Mouse (Mus musculus) G1E (cell line): ENCODE measurements around the gene H2afy. TPM values are rescaled to one million over a fixed set of nuclear protein-coding genes. Genes with fewer than 3 reads are reported as not detected.

ENCODE experiments used
- ATAC-seq: 2 replicates; pipeline ENCODE4 v1.8.0; 2016; ENCODE audit warnings: mild to moderate bottlenecking; ENCODE audit not compliant: insufficient number of reproducible peaks, poor library complexity, low FRiP score, severe bottlenecking; ENCODE audit errors: extremely low read depth
- DNase-seq: peaks from one replicate; pipeline ENCODE4 v3.0.0; 2012; ENCODE audit warnings: low spot score
- H3K27me3 ChIP-seq: 2 replicates; pipeline ENCODE4 v1.6.1; 2012; ENCODE audit warnings: mild to moderate bottlenecking, low read length, inconsistent platforms; ENCODE audit not compliant: insufficient read depth
- H3K36me3 ChIP-seq: replicated peaks from 2 replicates; pipeline ENCODE3; 2012; ENCODE audit warnings: mild to moderate bottlenecking, inconsistent platforms
- H3K4me1 ChIP-seq: 2 replicates; pipeline ENCODE4 v1.6.1; 2012; ENCODE audit warnings: low read depth, low read length, inconsistent platforms, mixed read lengths; ENCODE audit not compliant: insufficient read depth
- H3K4me3 ChIP-seq: 2 replicates; pipeline ENCODE4 v1.5.1; 2012; ENCODE audit warnings: low read depth, mild to moderate bottlenecking, inconsistent platforms, low read length, moderate library complexity, mixed read lengths
- H3K9me3 ChIP-seq: replicated peaks from 2 replicates; pipeline ENCODE4 v1.6.1; 2012; ENCODE audit warnings: inconsistent platforms
- CTCF ChIP-seq: IDR thresholded peaks from 2 replicates; pipeline ENCODE4 v1.5.1; 2012; ENCODE audit warnings: low read depth, low read length, inconsistent platforms, mixed read lengths
- GATA1 ChIP-seq: IDR thresholded peaks from 2 replicates; pipeline ENCODE4 v1.6.1; 2012; ENCODE audit warnings: borderline replicate concordance, low read length, inconsistent platforms, mixed read lengths
- GATA2 ChIP-seq: IDR thresholded peaks from 2 replicates; pipeline ENCODE4 v1.6.1; 2012; ENCODE audit warnings: low read depth, low read length, inconsistent platforms, borderline replicate concordance
- POLR2AphosphoS5 ChIP-seq: IDR thresholded peaks from 2 replicates; pipeline ENCODE4 v1.6.1; 2012; ENCODE audit warnings: low read depth, low read length, inconsistent platforms; ENCODE audit not compliant: insufficient replicate concordance
- TAL1 ChIP-seq: conservative IDR thresholded peaks from 2 replicates; pipeline ENCODE4 v1.6.1; 2012; ENCODE audit warnings: low read depth, low read length, inconsistent platforms, mixed read lengths
- polyA plus RNA-seq: library from polyadenylated mRNA; stranded (reverse); fragments of >175 nt; gene quantifications from 2 replicates; pipeline ENCODE4 v1.2.3, GENCODE M21; 2012
- total RNA-seq, 2 experiments: library from RNA; stranded (forward) in 1 of 2; stranded (reverse) in 1 of 2; fragments of 200-1000 nt in 1 of 2; fragments of >200 nt in 1 of 2; fragmentation: Nextera tagmentation in 1 of 2; gene quantifications; 2 replicates each; pipeline ENCODE4 v1.2.3; 2014 to 2017

H2afy gene
- total and polyA plus RNA-seq, 3 experiments: 189 to 503 (median 198) TPM

- DNase-seq (no peak), ATAC-seq (no peak)
- Histone ChIP-seq H3K4me3 (no peak overlapping the region), H3K27me3 (no peaks in the 10 kb centered on the region), H3K4me1 (peaks cover 54% of the 10 kb centered on the region), H3K36me3 (peaks cover 98% of the 10 kb centered on the region), H3K9me3 (no peaks in the 10 kb centered on the region)
- TF ChIP-seq CTCF (no peak), GATA2 (no peak), POLR2AphosphoS5 (no peak), TAL1 (no peak), GATA1 (no peak)
Measured at GRCm38 (mm10) chr13:56115386-56115785, 20.8 kb downstream of the H2afy start.

DNA sequence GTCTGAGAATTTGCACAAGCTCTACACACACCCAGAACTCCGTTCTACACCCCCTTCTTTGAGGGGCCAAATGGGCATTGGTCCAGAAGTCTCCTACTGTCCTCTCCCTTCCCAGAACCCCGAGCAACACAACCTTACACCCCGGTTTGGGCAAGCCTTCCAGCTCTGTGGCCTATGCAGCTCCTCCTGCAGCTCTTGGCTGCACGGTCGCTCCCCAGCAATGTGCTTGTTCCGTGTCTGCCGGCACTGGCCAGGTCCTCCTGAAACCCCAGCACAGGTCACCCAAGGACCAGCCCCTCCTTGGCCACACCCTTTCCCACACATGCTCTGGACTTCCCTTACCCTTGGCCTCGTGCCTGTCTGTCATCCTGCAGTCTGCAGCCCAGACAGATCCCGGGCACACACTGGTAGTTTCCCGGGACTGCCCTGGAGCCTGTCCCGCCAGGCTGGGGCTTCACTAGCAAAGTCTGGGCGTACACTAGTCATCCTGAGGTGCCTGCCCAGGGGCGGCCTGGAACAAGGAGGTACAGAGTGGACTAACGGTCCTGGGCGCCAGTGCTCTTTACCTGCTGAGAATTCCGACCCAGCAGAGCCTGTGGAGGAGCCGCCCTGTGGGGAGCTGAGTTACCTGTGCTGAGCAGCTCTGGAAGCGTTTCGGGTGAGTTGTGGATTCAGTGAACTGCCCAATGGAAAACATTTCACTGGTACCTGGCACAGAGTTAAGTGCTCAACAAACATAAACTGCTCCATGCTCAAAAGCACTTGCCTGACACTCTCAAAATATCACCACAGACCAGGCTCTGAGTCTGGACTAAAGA is 22.5 kb downstream of the H2afy start:
- no peak overlapping the region for H3K4me3 ChIP-seq
- H3K27me3 ChIP-seq: no peaks in the 10 kb centered on the region
- peaks cover 98% of the 10 kb centered on the region for H3K36me3 ChIP-seq
- no peaks in the 10 kb centered on the region for H3K9me3 ChIP-seq
- ATAC-seq (no peak), DNase-seq (no peak)
- peaks cover 59% of the 10 kb centered on the region for H3K4me1 ChIP-seq
- TF ChIP-seq TAL1 (no peak), POLR2AphosphoS5 (no peak), CTCF (no peak), GATA2 (no peak), GATA1 (no peak)

DNA sequence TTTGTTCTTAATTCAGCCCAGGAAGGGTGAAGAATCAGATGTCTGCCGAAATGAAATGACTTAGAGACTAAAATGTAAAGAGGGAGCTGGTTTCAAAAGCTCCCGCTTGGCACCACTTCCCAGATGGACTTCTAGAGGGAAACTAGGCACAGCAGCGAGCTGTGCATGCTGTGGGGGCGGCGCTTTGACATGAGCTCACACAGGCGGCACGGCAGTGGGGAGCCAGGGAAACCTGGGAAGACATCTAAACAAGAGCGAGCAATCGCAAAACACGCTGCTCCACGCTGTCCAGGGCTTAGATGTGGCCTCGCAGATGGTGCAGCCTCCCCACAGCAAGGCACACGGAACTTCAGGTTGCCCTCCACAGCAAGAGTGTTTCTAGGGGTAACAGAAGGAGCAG is 23.2 kb downstream of the H2afy start:
- TF ChIP-seq GATA1: no peak
- TF ChIP-seq TAL1: no peak
- no peak for TF ChIP-seq GATA2
- TF ChIP-seq CTCF: no peak
- TF ChIP-seq POLR2AphosphoS5: no peak
- Histone ChIP-seq H3K9me3 (no peaks in the 10 kb centered on the region), H3K4me1 (peaks cover 55% of the 10 kb centered on the region), H3K4me3 (no peak overlapping the region), H3K27me3 (no peaks in the 10 kb centered on the region), H3K36me3 (peaks cover 98% of the 10 kb centered on the region)
- DNase-seq (no peak), ATAC-seq (no peak)

GRCm38 (mm10) chr13:56112496-56112895 is 23.7 kb downstream of the H2afy start:
- H3K4me1 ChIP-seq: peaks cover 50% of the 10 kb centered on the region
- H3K9me3 ChIP-seq: no peaks in the 10 kb centered on the region
- H3K27me3 ChIP-seq: no peaks in the 10 kb centered on the region
- ATAC-seq (no peak), DNase-seq (no peak)
- TF ChIP-seq TAL1: no peak
- no peak for TF ChIP-seq CTCF
- no peak for TF ChIP-seq GATA1
- no peak for TF ChIP-seq GATA2
- no peak for TF ChIP-seq POLR2AphosphoS5
- H3K4me3 ChIP-seq: no peak overlapping the region
- peaks cover 98% of the 10 kb centered on the region for H3K36me3 ChIP-seq

- H3K4me3 ChIP-seq: no peak overlapping the region
- H3K9me3 ChIP-seq: no peaks in the 10 kb centered on the region
- ATAC-seq: no peak
- H3K36me3 ChIP-seq: peaks cover 100% of the 10 kb centered on the region
- no peak for DNase-seq
- H3K27me3 ChIP-seq: no peaks in the 10 kb centered on the region
- TF ChIP-seq GATA1: no peak
- no peak for TF ChIP-seq POLR2AphosphoS5
- peaks cover 45% of the 10 kb centered on the region for H3K4me1 ChIP-seq
Measured at GRCm38 (mm10) chr13:56111601-56112000, 24.6 kb downstream of the H2afy start.

DNA sequence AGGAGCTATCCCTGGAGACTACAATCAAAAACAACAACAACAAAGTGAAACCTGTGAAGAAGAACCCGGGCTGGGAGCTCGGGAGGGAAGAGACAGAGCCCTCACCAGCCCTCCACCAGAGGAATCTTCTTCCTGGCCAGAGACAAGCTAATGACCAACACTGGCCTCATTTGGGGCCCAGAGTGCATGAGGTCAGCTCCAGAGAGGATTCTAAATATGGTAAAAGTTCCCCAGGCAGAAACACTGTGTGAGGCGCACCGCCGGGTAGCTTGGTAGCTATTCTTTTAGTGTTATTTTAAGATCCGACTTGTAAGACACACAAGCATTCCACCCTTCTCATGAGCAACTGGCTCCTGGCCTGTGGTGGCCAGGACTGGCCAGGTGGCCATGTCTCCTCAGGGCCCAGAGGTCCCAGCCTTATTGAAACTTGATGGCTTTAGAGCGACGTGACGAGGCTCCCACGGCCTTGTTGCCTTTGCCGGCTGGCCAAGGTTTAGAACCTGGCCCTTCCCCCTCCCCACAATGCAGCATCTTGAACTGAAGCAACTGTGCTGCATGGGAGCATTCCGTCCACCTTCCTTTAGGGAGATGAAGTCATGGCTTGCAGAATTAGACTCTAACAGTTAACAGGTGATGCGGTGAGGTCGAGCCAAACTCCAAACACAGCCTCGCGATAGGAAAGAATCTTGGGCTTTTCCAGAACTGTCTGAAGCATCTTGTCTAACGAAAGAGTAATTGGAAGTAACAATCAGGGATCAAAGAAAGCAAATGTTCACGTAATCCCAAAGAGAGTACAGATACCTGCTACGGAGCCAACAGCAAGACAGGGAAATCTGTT is 25.2 kb downstream of the H2afy start:
- Histone ChIP-seq H3K27me3 (no peaks in the 10 kb centered on the region), H3K36me3 (peaks cover 100% of the 10 kb centered on the region), H3K4me3 (no peak overlapping the region), H3K9me3 (no peaks in the 10 kb centered on the region), H3K4me1 (peaks cover 39% of the 10 kb centered on the region)
- no peak for ATAC-seq
- DNase-seq: no peak
- TF ChIP-seq POLR2AphosphoS5 (no peak), GATA1 (no peak), GATA2 (no peak), CTCF (no peak), TAL1 (no peak)
